Mouse (Mus musculus) bone marrow, adult 2 months (tissue): Measurements from ENCODE around the gene Trim8.

ENCODE experiments used
- CTCF ChIP-seq: fragments of 200-500 bp; IDR thresholded peaks from 2 replicates; pipeline ENCODE4 v1.5.1; 2011; ENCODE audit warnings: low read length, control low read depth; ENCODE audit not compliant: control insufficient read depth, insufficient read depth
- POLR2A ChIP-seq: fragments of 200-500 bp; IDR thresholded peaks from 2 replicates; pipeline ENCODE4 v1.6.1; 2011; ENCODE audit warnings: low read depth, mild to moderate bottlenecking, control low read depth, low read length, borderline replicate concordance; ENCODE audit not compliant: control insufficient read depth

DNA sequence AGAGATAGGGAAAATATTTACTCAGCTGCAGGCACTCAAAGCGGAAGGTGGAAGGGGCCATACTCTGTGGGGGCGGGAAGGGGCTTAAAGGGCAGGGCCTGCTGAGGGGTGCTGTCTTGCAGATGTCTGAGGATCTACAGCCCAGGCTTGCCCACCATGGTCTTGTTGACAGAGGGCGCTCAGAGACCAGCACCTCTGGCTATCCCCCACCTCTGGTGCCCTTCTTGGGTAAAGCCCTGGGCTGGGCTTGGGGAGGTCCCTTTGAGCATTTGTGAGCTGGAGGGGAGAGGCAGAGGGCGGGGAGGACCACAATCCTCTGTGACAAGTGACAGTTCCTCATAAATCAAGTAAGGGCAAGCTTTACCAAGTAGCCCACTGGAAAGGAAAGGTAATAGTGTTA lies 31.6 kb downstream of the Trim8 start:
- TF ChIP-seq POLR2A (no peak), CTCF (no peak)
